Mouse (Mus musculus): Measurements from ENCODE around the gene Gm20662. TPM values are rescaled to one million over a fixed set of nuclear protein-coding genes. Genes with fewer than 3 reads are reported as not detected.
A peak's percentile ranks its signal among the peaks of the same experiment; 100 is the strongest.

Gm20662 gene
- polyA plus RNA-seq, 1 experiment from 2014 or later = 0.55 TPM

DNA sequence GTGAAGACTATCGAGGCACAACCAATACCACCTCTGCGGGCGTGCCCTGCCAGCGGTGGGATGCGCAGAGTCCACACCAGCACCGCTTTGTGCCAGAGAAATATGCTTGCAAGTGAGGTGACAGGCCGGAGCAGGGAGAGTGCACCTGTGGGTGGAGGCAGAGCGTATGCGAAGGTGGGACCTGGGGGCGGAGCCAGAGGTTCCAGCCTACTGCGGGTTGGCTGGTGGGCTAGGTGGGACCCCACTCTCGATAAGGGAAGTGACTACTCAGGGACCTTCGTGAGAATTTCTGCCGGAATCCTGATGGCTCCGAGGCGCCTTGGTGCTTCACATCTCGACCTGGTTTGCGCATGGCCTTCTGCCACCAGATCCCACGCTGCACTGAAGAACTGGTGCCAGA, 86.4 kb downstream of the Gm20662 start:
- no peak for ATAC-seq (ENCODE audit: insufficient number of reproducible peaks, insufficient read depth, low FRiP score, low read depth)
- 7% methylated on average over 19 of the region's 19 CpGs for WGBS
- H3K4me1 ChIP-seq (ENCODE audit: control insufficient read depth in 2 of 2, insufficient read depth in 2 of 2, low read length in 2 of 2) = peaks cover 10 to 18% of the 10 kb centered on the region in 2 experiments
- H3K27me3 ChIP-seq (ENCODE audit: control insufficient read depth, insufficient read depth, low read length) = peaks cover 31% of the 10 kb centered on the region
- peak overlapping the region; percentile 3 to 11; a peak in 2 of 4 replicates for H3K4me3 ChIP-seq (ENCODE audit: control insufficient read depth in 1 of 2, insufficient read depth in 1 of 2, low read depth in 1 of 2, low read length in 2 of 2)
- peak overlapping the region; percentile 48 for H3K4me2 ChIP-seq (ENCODE audit: low read length)
- peak overlapping the region; percentile 31; the same call in 1 of the 2 replicates for H3K9ac ChIP-seq (ENCODE audit: low read length)
- peaks cover 36% of the 10 kb centered on the region for H3K36me3 ChIP-seq (ENCODE audit: control insufficient read depth, insufficient read depth, low read length)
- H3K27ac ChIP-seq (replicated peaks in 1 of 2; ENCODE audit: control insufficient read depth in 1 of 2, insufficient read depth in 1 of 2, low read depth in 2 of 2, low read length in 2 of 2) = no peak overlapping the region
- H3K9me3 ChIP-seq (ENCODE audit: control insufficient read depth, low read length) = no peaks in the 10 kb centered on the region

DNA sequence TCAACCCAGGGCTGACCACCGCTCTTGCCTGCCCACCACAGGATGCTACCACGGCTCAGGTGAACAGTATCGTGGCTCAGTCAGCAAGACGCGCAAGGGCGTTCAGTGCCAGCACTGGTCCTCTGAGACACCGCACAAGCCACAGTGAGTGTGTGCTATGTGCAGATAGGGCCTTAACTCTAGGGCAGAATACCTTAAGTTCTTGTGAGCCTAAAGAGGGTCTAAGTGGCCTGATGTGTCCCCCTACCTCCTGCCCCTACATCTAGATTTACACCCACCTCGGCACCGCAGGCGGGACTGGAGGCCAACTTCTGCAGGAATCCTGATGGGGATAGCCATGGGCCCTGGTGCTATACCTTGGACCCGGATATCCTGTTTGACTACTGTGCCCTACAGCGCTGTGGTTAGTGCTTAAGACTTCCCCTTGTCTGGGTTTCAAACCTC, 86.9 kb downstream of the Gm20662 start, which contains the start of gene Rnf123:
Gene Rnf123 (minus strand): TSS at position 359 of the 444 bp plus-strand sequence.
- Histone ChIP-seq H3K27me3 (ENCODE audit: control insufficient read depth, insufficient read depth, low read length) (peaks cover 31% of the 10 kb centered on the region), H3K9me3 (ENCODE audit: control insufficient read depth, low read length) (no peaks in the 10 kb centered on the region), H3K36me3 (ENCODE audit: control insufficient read depth, insufficient read depth, low read length) (peaks cover 41% of the 10 kb centered on the region), H3K4me2 (ENCODE audit: low read length) (peak within 1 kb of the TSS; percentile 48), H3K9ac (ENCODE audit: low read length) (peak within 1 kb of the TSS; percentile 31), H3K4me1 (ENCODE audit: control insufficient read depth in 2 of 2, insufficient read depth in 2 of 2, low read length in 2 of 2) (peaks cover 10 to 16% of the 10 kb centered on the region in 2 experiments), H3K4me3 (ENCODE audit: control insufficient read depth in 1 of 2, insufficient read depth in 1 of 2, low read depth in 1 of 2, low read length in 2 of 2) (peak within 1 kb of the TSS; percentile 3 to 11; a peak in 2 of 4 replicates), H3K27ac (replicated peaks in 1 of 2; ENCODE audit: control insufficient read depth in 1 of 2, insufficient read depth in 1 of 2, low read depth in 2 of 2, low read length in 2 of 2) (no peak within 1 kb of the TSS)
- no peak for ATAC-seq (ENCODE audit: insufficient number of reproducible peaks, insufficient read depth, low FRiP score, low read depth)
- WGBS = 32% methylated on average over 12 of the region's 12 CpGs

DNA sequence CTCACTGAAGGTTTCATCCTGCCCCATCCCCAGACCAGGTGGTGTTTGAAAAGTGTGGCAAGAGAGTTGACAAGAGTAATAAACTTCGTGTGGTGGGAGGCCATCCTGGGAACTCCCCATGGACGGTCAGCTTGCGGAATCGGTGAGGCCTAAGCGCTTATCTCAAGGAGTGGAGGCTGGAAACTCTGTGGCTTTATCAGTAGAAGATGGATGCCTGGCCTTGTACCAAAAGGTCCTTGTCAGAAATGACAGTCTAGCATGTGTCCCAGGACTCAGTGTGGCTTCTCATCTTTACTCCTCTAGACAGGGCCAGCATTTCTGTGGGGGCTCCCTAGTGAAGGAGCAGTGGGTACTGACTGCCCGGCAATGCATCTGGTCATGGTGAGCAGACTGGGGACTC, 87.4 kb downstream of the Gm20662 start:
- ATAC-seq (ENCODE audit: insufficient number of reproducible peaks, insufficient read depth, low FRiP score, low read depth) = no peak
- Histone ChIP-seq H3K4me1 (ENCODE audit: control insufficient read depth in 2 of 2, insufficient read depth in 2 of 2, low read length in 2 of 2) (peaks cover 10 to 11% of the 10 kb centered on the region in 2 experiments), H3K9me3 (ENCODE audit: control insufficient read depth, low read length) (no peaks in the 10 kb centered on the region), H3K9ac (ENCODE audit: low read length) (no peak overlapping the region), H3K4me2 (ENCODE audit: low read length) (no peak overlapping the region), H3K4me3 (ENCODE audit: control insufficient read depth in 1 of 2, insufficient read depth in 1 of 2, low read depth in 1 of 2, low read length in 2 of 2) (no peak overlapping the region), H3K36me3 (ENCODE audit: control insufficient read depth, insufficient read depth, low read length) (peaks cover 46% of the 10 kb centered on the region), H3K27me3 (ENCODE audit: control insufficient read depth, insufficient read depth, low read length) (peaks cover 31% of the 10 kb centered on the region), H3K27ac (replicated peaks in 1 of 2; ENCODE audit: control insufficient read depth in 1 of 2, insufficient read depth in 1 of 2, low read depth in 2 of 2, low read length in 2 of 2) (no peak overlapping the region)
- WGBS = 36% methylated on average over 6 of the region's 6 CpGs

DNA sequence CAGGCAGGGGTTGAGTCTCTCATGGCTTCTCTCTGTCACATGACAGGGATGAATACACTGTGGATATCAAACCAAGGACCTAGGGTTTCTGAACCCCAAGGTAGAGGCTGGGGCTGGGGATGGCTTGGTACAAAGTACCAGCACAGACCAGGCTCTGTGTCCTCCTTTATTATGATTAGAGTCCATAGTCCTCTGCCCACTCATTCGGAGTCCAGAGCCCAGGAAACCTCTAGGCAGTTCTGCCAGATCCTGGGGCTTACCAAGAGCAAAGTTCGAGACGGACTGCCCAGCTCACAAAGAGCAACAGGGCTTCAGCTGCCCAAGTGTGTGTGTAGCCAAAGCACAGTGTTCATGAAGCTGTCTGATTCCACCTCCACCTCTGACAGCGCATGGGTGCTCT, 89.1 kb downstream of the Gm20662 start:
- Histone ChIP-seq H3K36me3 (ENCODE audit: control insufficient read depth, insufficient read depth, low read length) (peaks cover 63% of the 10 kb centered on the region), H3K9ac (ENCODE audit: low read length) (no peak overlapping the region)
- WGBS = 92% methylated on average over 4 of the region's 4 CpGs

DNA sequence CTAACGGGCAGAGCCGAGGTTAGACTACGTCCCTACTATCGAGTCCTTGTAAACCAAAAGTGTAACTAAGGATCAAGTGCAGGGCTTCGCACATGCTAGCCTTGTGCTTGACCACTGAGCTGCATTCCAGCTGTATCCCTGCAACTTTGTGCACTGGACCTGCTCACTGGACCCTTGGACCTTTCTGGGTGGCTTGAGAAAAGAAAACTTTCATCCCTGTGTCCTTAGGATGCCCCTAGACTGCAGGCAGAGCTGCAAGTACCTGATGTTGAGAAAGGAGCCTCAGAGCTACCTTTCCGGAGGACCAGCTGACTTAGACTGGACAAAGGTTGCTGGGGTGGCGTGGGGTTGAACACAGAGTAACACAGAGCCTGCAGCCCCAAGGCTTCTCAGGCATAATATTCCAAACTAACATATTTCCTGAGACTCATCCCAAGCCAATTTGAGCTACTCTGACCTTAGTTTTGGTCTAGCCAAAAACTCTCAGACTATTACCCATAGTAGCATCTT, 94.5 kb downstream of the Gm20662 start:
- 94% methylated on average over 7 of the region's 7 CpGs for WGBS
- no peak overlapping the region for H3K27ac ChIP-seq (replicated peaks in 1 of 2; ENCODE audit: control insufficient read depth in 1 of 2, insufficient read depth in 1 of 2, low read depth in 2 of 2, low read length in 2 of 2)
- H3K9ac ChIP-seq (ENCODE audit: low read length) = no peak overlapping the region
- no peaks in the 10 kb centered on the region for H3K27me3 ChIP-seq (ENCODE audit: control insufficient read depth, insufficient read depth, low read length)
- H3K9me3 ChIP-seq (ENCODE audit: control insufficient read depth, low read length) = no peaks in the 10 kb centered on the region
- H3K4me1 ChIP-seq (ENCODE audit: control insufficient read depth in 2 of 2, insufficient read depth in 2 of 2, low read length in 2 of 2) = peaks cover 4 to 15% of the 10 kb centered on the region in 2 experiments
- no peak overlapping the region for H3K4me3 ChIP-seq (ENCODE audit: control insufficient read depth in 1 of 2, insufficient read depth in 1 of 2, low read depth in 1 of 2, low read length in 2 of 2)
- peaks cover 73% of the 10 kb centered on the region for H3K36me3 ChIP-seq (ENCODE audit: control insufficient read depth, insufficient read depth, low read length)
- ATAC-seq (ENCODE audit: insufficient number of reproducible peaks, insufficient read depth, low FRiP score, low read depth) = no peak
- H3K4me2 ChIP-seq (ENCODE audit: low read length) = no peak overlapping the region

More for the DNA sequence above, 89.1 kb downstream of the Gm20662 start:
- ATAC-seq (ENCODE audit: insufficient number of reproducible peaks, insufficient read depth, low FRiP score, low read depth) = no peak
- peaks cover 6% of the 10 kb centered on the region in 2 experiments; a peak in 3 of 4 replicates for H3K4me1 ChIP-seq (ENCODE audit: control insufficient read depth in 2 of 2, insufficient read depth in 2 of 2, low read length in 2 of 2)
- H3K27ac ChIP-seq (replicated peaks in 1 of 2; ENCODE audit: control insufficient read depth in 1 of 2, insufficient read depth in 1 of 2, low read depth in 2 of 2, low read length in 2 of 2) = no peak overlapping the region
- no peak overlapping the region for H3K4me3 ChIP-seq (ENCODE audit: control insufficient read depth in 1 of 2, insufficient read depth in 1 of 2, low read depth in 1 of 2, low read length in 2 of 2)
- no peak overlapping the region for H3K4me2 ChIP-seq (ENCODE audit: low read length)
- H3K27me3 ChIP-seq (ENCODE audit: control insufficient read depth, insufficient read depth, low read length) = peaks cover 31% of the 10 kb centered on the region
- H3K9me3 ChIP-seq (ENCODE audit: control insufficient read depth, low read length) = no peaks in the 10 kb centered on the region

DNA sequence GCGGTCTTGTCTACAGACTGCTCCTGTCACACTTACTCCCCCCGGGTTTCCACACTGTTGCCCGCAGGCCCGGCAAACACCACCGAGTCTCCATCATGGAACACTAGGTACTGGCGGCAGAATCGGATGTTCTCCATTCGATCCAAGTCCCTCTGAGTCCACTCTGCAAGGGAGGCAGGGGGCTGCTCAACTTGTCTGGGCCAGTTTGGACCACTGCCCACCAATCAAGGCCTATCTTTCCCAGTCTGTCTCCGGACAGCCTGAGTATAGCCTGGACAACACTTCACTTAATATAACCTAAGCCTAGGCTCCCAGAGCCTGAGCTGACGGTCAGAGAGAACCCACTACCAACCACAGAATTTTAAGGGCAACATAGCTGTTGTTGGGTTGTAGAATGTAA, 97.4 kb downstream of the Gm20662 start:
- Histone ChIP-seq H3K9ac (ENCODE audit: low read length) (peak overlapping the region; percentile 79), H3K4me1 (ENCODE audit: control insufficient read depth in 2 of 2, insufficient read depth in 2 of 2, low read length in 2 of 2) (peaks cover 8 to 30% of the 10 kb centered on the region in 2 experiments), H3K9me3 (ENCODE audit: control insufficient read depth, low read length) (no peaks in the 10 kb centered on the region), H3K4me3 (ENCODE audit: control insufficient read depth in 1 of 2, insufficient read depth in 1 of 2, low read depth in 1 of 2, low read length in 2 of 2) (peak overlapping the region; percentile 59 to 78), H3K36me3 (ENCODE audit: control insufficient read depth, insufficient read depth, low read length) (peaks cover 44% of the 10 kb centered on the region), H3K4me2 (ENCODE audit: low read length) (peak overlapping the region; percentile 99), H3K27ac (replicated peaks in 1 of 2; ENCODE audit: control insufficient read depth in 1 of 2, insufficient read depth in 1 of 2, low read depth in 2 of 2, low read length in 2 of 2) (peak overlapping the region in 1 of 2 experiments; percentile 56; a peak in 1 of 4 replicates), H3K27me3 (ENCODE audit: control insufficient read depth, insufficient read depth, low read length) (no peaks in the 10 kb centered on the region)
- WGBS = 58% methylated on average over 10 of the region's 10 CpGs
- no peak for ATAC-seq (ENCODE audit: insufficient number of reproducible peaks, insufficient read depth, low FRiP score, low read depth)

DNA sequence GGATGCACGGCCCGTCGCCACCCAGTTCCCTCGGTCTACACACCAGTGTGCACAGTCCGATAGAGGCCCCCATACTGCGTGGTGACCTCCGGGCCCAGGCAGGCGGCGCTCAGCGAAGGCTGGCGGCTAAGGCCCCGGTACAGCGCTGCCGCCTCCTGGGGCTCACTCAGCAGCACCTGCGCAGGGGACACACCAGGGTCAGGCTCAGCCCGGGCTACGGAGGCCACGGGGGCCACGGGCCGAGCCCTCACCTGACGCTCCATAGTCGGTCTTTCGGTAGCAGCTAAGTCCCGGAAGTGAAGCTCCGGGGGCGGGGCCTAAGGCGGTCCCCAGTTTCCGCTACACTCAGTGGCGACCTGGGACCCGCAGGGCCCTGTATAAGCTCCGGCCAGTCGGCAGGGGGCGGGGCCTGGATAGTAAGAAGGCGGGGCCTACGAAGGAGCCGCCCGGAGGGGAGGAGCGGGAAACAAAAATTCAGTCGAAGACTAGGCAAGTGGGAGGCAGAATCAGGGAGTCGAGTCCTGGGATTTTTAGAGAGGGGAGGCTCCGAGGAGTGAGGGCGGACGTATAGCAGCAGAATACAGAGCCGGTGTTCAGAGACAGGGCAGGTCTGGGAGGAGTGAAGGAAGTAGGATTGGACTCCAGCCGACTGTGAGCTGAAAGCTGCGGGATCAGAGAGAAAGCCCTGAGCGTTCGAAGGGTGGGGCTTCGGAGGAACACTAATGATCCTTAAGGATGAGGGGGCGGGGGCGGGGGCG, 98.2 kb downstream of the Gm20662 start, which contains the start of gene Apeh:
Gene Apeh (minus strand): TSS at position 423 of the 758 bp plus-strand sequence.
- H3K4me2 ChIP-seq (ENCODE audit: low read length) = peak within 1 kb of the TSS; percentile 99
- H3K27ac ChIP-seq (replicated peaks in 1 of 2; ENCODE audit: control insufficient read depth in 1 of 2, insufficient read depth in 1 of 2, low read depth in 2 of 2, low read length in 2 of 2) = peak within 1 kb of the TSS; percentile 56 to 58
- peak within 1 kb of the TSS; percentile 79 for H3K9ac ChIP-seq (ENCODE audit: low read length)
- under 1% methylated on average over 52 of the region's 52 CpGs for WGBS
- H3K4me1 ChIP-seq (ENCODE audit: control insufficient read depth in 2 of 2, insufficient read depth in 2 of 2, low read length in 2 of 2) = peaks cover 8 to 30% of the 10 kb centered on the region in 2 experiments
- ATAC-seq (ENCODE audit: insufficient number of reproducible peaks, insufficient read depth, low FRiP score, low read depth) = peak; percentile 90
- H3K9me3 ChIP-seq (ENCODE audit: control insufficient read depth, low read length) = no peaks in the 10 kb centered on the region
- H3K36me3 ChIP-seq (ENCODE audit: control insufficient read depth, insufficient read depth, low read length) = peaks cover 36% of the 10 kb centered on the region
- no peaks in the 10 kb centered on the region for H3K27me3 ChIP-seq (ENCODE audit: control insufficient read depth, insufficient read depth, low read length)
- H3K4me3 ChIP-seq (ENCODE audit: control insufficient read depth in 1 of 2, insufficient read depth in 1 of 2, low read depth in 1 of 2, low read length in 2 of 2) = peak within 1 kb of the TSS; percentile 59 to 78

All from heart, embryonic 14.5 days (tissue).